Mouse (Mus musculus) layer of hippocampus, postnatal 14 days (tissue): ENCODE measurements around the gene Gstm5. TPM values are rescaled to one million over a fixed set of nuclear protein-coding genes. Genes with fewer than 3 reads are reported as not detected.
"Not testable (repeated sequence)": the region's sequence is repeated elsewhere in the genome, so short reads cannot be mapped to it uniquely, and the experiment has no call there.

ENCODE experiments used
- DNase-seq, 2 experiments: peaks; one replicate each; pipeline ENCODE4 v3.0.0; 2021 to 2022; ENCODE audit warnings: low spot score in 2 of 2, mixed read lengths in 1 of 2
- long read RNA-seq, 2 experiments: library from polyadenylated mRNA; stranded (forward); transcript quantifications; one replicate each; pipeline ENCODE4 v2.0.0; 2021
- total RNA-seq, 2 experiments: library from RNA; stranded (reverse); gene quantifications; 2 replicates each; pipeline ENCODE4 v1.2.3; 2021

Gstm5 gene
- 100 to 1,000 TPM; 229 to 240 TPM for total RNA-seq
- long read RNA-seq, experiment 1, transcript Gstm5-201 (8 exons, 945 nt): major isoform, 56 of 65 reads
- long read RNA-seq, experiment 1, partial matches to known transcripts: 1 of 65 reads
- long read RNA-seq, experiment 1, other reads (novel, unspliced or antisense): 4 of 65 reads
- long read RNA-seq, experiment 2, transcript Gstm5-201 (8 exons, 945 nt): major isoform, 128 of 142 reads
- long read RNA-seq, experiment 2, partial matches to known transcripts: 4 of 142 reads
- long read RNA-seq, experiment 2, other reads (novel, unspliced or antisense): 7 of 142 reads

GRCm38 (mm10) chr3:107895720-107896569 lies at the start of gene Gstm5:
Gstm5 (plus strand) TSS chr3:107895821.
- DNase-seq: peak; percentile 81 to 86

- no peak for DNase-seq
Observed at GRCm38 (mm10) chr3:107846175-107846574, 49.4 kb upstream of the Gstm5 start.

GRCm38 (mm10) chr3:107846835-107847234 lies 48.8 kb upstream of the Gstm5 start:
- DNase-seq: no peak

GRCm38 (mm10) chr3:107848126-107848525 lies 47.5 kb upstream of the Gstm5 start:
- no peak for DNase-seq

GRCm38 (mm10) chr3:107849000-107849692 lies 46.5 kb upstream of the Gstm5 start:
- DNase-seq: no peak

- no peak for DNase-seq
Observed at GRCm38 (mm10) chr3:107849693-107850031, 46.0 kb upstream of the Gstm5 start.

- DNase-seq: no peak
Observed at GRCm38 (mm10) chr3:107850418-107851031, 45.1 kb upstream of the Gstm5 start.

GRCm38 (mm10) chr3:107852786-107853185 lies 42.8 kb upstream of the Gstm5 start:
- no peak for DNase-seq

- no peak for DNase-seq
Observed at GRCm38 (mm10) chr3:107853232-107854181, 42.1 kb upstream of the Gstm5 start.

GRCm38 (mm10) chr3:107855368-107855767 lies 40.3 kb upstream of the Gstm5 start:
- DNase-seq: no peak

GRCm38 (mm10) chr3:107857646-107858045 lies 38.0 kb upstream of the Gstm5 start:
- DNase-seq: no peak

GRCm38 (mm10) chr3:107861483-107861882 lies 34.1 kb upstream of the Gstm5 start:
- DNase-seq: not testable (repeated sequence)

- DNase-seq: no peak
Observed at GRCm38 (mm10) chr3:107862471-107862870, 33.1 kb upstream of the Gstm5 start.

GRCm38 (mm10) chr3:107863471-107863870 lies 32.1 kb upstream of the Gstm5 start:
- DNase-seq: no peak

GRCm38 (mm10) chr3:107863898-107864603 lies 31.6 kb upstream of the Gstm5 start:
- DNase-seq: peak; percentile 94 to 96

GRCm38 (mm10) chr3:107865364-107866091 lies 30.1 kb upstream of the Gstm5 start:
- no peak for DNase-seq

- DNase-seq: peak; percentile 90 to 94
Observed at GRCm38 (mm10) chr3:107867086-107867485, 28.5 kb upstream of the Gstm5 start.

GRCm38 (mm10) chr3:107868452-107868851 lies 27.2 kb upstream of the Gstm5 start:
- no peak for DNase-seq

- peak in 1 of 2 experiments; percentile 71 for DNase-seq
Observed at GRCm38 (mm10) chr3:107869097-107869496, 26.5 kb upstream of the Gstm5 start.
